Mouse (Mus musculus): ENCODE measurements around the gene Dop1a. TPM values are rescaled to one million over a fixed set of nuclear protein-coding genes. Genes with fewer than 3 reads are reported as not detected.
"Not testable (repeated sequence)": the region's sequence is repeated elsewhere in the genome, so short reads cannot be mapped to it uniquely, and the experiment has no call there.

Gene Dop1a
- polyA plus RNA-seq, 1 experiment from 2014 or later, result 15.3 TPM

- no peaks in the 10 kb centered on the region for H3K36me3 ChIP-seq
- no peak overlapping the region for H3K4me2 ChIP-seq (replicated peaks)
- H3K9me3 ChIP-seq, result no peaks in the 10 kb centered on the region
- no peak overlapping the region for H3K27ac ChIP-seq
- H3K4me1 ChIP-seq, result no peaks in the 10 kb centered on the region
- H3K9ac ChIP-seq, result no peak overlapping the region
- ATAC-seq (ENCODE audit: insufficient number of reproducible peaks, insufficient read depth, low FRiP score, low TSS enrichment), result no peak
- no peaks in the 10 kb centered on the region for H3K27me3 ChIP-seq
- 89% methylated on average over 11 of the region's 11 CpGs for WGBS
- H3K4me3 ChIP-seq, result no peak overlapping the region
These were observed 120.3 kb downstream of the Dop1a start for GRCm38 (mm10) chr9:86587019-86587795.

GRCm38 (mm10) chr9:86592676-86593668, 126.0 kb downstream of the Dop1a start:
- H3K4me3 ChIP-seq, result no peak overlapping the region
- WGBS, result 79% methylated on average over 19 of the region's 19 CpGs
- no peaks in the 10 kb centered on the region for H3K4me1 ChIP-seq
- H3K36me3 ChIP-seq, result peaks cover 2% of the 10 kb centered on the region; the same call in 1 of the 2 replicates
- no peak overlapping the region for H3K4me2 ChIP-seq (replicated peaks)
- H3K27me3 ChIP-seq, result no peaks in the 10 kb centered on the region
- no peak overlapping the region for H3K27ac ChIP-seq
- no peak overlapping the region for H3K9ac ChIP-seq
- H3K9me3 ChIP-seq, result no peaks in the 10 kb centered on the region
- no peak for ATAC-seq (ENCODE audit: insufficient number of reproducible peaks, insufficient read depth, low FRiP score, low TSS enrichment)

DNA sequence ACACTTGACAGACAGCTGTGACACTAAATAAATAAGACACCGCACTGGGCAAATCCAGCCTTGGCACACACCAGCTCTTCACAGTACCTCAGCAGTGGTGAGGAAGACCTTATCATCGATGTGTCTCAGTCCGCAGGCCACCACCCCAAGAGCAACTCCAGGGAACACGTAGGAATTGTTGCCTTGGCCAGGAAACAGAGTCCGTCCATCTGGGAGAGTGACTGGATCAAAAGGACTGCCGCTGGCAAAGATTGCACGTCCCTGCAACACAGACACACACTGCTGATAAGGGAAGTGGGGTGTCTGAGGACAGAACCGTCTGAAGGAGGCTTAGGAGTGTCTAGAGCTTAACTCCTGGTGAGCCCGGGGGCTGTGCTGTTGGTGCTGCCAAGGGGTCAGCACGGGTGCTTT, 127.4 kb downstream of the Dop1a start:
- H3K27me3 ChIP-seq; H3K27ac ChIP-seq; H3K4me2 ChIP-seq (replicated peaks); H3K9me3 ChIP-seq; H3K9ac ChIP-seq; H3K4me1 ChIP-seq; ATAC-seq (ENCODE audit: insufficient number of reproducible peaks, insufficient read depth, low FRiP score, low TSS enrichment); H3K4me3 ChIP-seq; H3K36me3 ChIP-seq: not testable (repeated sequence)
- 78% methylated on average over 10 of the region's 10 CpGs for WGBS

DNA sequence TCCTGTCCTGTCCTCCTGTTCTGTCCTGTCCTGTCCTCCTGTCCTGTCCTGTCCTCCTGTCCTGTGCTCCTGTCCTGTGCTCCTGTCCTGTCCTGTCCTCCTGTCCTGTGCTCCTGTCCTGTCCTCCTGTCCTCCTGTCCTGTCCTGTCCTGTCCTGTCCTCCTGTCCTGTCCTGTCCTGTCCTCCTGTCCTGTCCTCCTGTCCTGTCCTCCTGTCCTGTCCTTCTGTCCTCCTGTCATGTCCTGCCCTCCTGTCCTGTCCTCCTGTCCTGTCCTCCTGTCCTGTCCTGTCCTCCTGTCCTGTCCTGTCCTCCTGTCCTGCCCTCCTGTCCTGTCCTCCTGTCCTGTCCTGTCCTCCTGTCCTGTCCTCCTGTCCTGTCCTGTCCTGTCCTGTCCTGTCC, 130.0 kb downstream of the Dop1a start:
- not testable (repeated sequence) for ATAC-seq (ENCODE audit: insufficient number of reproducible peaks, insufficient read depth, low FRiP score, low TSS enrichment); H3K36me3 ChIP-seq; H3K27ac ChIP-seq; H3K27me3 ChIP-seq; H3K4me2 ChIP-seq (replicated peaks); H3K4me1 ChIP-seq; H3K9me3 ChIP-seq; H3K9ac ChIP-seq; H3K4me3 ChIP-seq

DNA sequence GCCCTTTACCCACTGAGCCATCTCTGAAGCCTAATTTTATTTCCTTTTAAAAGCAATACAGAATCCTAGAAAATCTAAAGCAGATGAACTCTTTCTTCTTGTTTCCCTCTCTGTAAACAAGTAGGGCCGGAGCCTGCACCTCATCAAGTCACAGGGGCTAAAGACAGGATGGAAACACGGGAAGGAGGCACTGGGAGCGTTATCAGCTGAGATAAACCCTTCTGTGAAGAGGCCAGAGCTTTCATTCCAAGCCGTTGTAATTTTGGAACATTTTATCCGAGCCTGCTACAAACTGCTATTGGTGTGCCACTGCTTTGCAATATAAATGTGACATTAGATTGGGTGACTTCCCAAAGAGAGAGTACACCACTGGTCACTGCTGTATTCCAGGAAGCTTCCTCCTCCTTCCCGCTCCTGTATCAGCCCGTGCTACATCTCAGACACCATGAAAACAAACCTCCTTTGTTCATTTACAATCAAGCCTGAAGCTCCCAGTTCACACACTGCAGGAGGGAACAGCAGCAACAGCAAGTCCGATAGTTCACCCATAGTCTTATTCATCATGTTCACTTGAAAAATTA, 132.9 kb downstream of the Dop1a start:
- Histone ChIP-seq H3K4me1 (no peaks in the 10 kb centered on the region), H3K27me3 (no peaks in the 10 kb centered on the region), H3K4me2 (replicated peaks) (no peak overlapping the region), H3K4me3 (no peak overlapping the region), H3K9ac (no peak overlapping the region), H3K27ac (no peak overlapping the region), H3K36me3 (peaks cover 2% of the 10 kb centered on the region; the same call in 1 of the 2 replicates), H3K9me3 (no peaks in the 10 kb centered on the region)
- no peak for ATAC-seq (ENCODE audit: insufficient number of reproducible peaks, insufficient read depth, low FRiP score, low TSS enrichment)
- 35% methylated on average over 8 of the region's 8 CpGs for WGBS

Other genes with a start within 250 kb of the Dop1a start
- gene Ube2cbp, start 2.2 kb upstream of the Dop1a start, polyA plus RNA-seq (2016; fragmentation: Nextera tagmentation; extraction: Ambion mirVana), result 5.4 and 5.9 TPM in 2 replicates
- gene Pgm3, start 104.7 kb downstream of the Dop1a start, polyA plus RNA-seq (2016; fragmentation: Nextera tagmentation; extraction: Ambion mirVana), result 37.2 and 38.1 TPM in 2 replicates
- 2.3 and 4.3 TPM in 2 replicates for gene Rwdd2a, start 104.8 kb downstream of the Dop1a start, polyA plus RNA-seq (2016; fragmentation: Nextera tagmentation; extraction: Ambion mirVana)
- gene Me1, start 228.8 kb downstream of the Dop1a start, polyA plus RNA-seq (2016; fragmentation: Nextera tagmentation; extraction: Ambion mirVana), result 15.2 and 17.8 TPM in 2 replicates

Measured in embryonic facial prominence, embryonic 12.5 days (tissue).